Mouse (Mus musculus) myocyte (in vitro differentiated cells): ENCODE results near the gene Primpol.

Source experiments
- CEBPB ChIP-seq: IDR thresholded peaks from 2 replicates; pipeline ENCODE4 v1.6.1; 2011; ENCODE audit warnings: mild to moderate bottlenecking, moderate library complexity; ENCODE audit not compliant: poor library complexity, insufficient read depth, severe bottlenecking
- E2F4 ChIP-seq: IDR thresholded peaks from one replicate; pipeline ENCODE4 v1.6.1; 2011; ENCODE audit warnings: mild to moderate bottlenecking, control low read depth, moderate library complexity; ENCODE audit not compliant: insufficient read depth
- MYOG ChIP-seq, 3 experiments: IDR thresholded peaks; one replicate each; pipeline ENCODE4 v1.6.1; 2011; ENCODE audit warnings: control low read depth in 2 of 3, low read depth in 2 of 3, mild to moderate bottlenecking in 2 of 3; ENCODE audit not compliant: insufficient read length in 2 of 3, control insufficient read depth in 1 of 3, insufficient read depth in 1 of 3
- POLR2A ChIP-seq: IDR thresholded peaks from one replicate; pipeline ENCODE4 v1.6.1; 2011; ENCODE audit warnings: low read depth, mild to moderate bottlenecking, control low read depth, moderate library complexity; ENCODE audit not compliant: insufficient read length
- USF1 ChIP-seq: IDR thresholded peaks from one replicate; pipeline ENCODE4 v1.6.1; 2011; ENCODE audit warnings: low read depth, mild to moderate bottlenecking, control low read depth, moderate library complexity

DNA sequence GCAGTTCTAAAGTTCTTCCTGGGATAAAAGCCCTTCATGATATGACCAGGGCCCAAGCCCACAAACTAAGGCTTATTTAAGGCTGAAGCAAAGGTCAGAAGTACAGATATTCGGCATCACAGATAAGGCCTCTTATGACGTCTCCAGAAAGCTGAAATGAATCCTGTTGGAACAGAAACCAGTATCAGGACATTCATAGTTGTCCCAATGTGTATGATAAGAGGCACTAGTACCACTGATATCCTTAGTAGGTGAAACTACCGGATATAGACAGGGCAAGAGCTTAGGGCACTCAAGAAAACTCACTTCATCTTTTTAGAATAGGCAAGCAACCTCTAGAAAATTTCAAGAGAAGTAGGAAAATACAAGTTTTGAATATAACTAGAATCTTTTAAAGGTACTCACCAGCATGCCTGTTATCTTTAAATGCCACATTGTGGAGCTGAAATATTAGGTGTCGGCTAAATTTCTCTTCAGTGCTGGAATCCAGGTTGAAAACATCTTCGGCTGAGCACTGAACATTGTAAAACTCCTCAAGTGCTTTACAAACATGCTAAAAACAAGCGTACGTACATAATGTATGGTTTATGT is 17.6 kb downstream of the Primpol start:
- TF ChIP-seq E2F4 (no peak), CEBPB (no peak), USF1 (no peak), POLR2A (no peak), MYOG (IDR thresholded peaks at IDR 0.05; ENCODE audit: control insufficient read depth in 1 of 3, insufficient read depth in 1 of 3, insufficient read length in 2 of 3, low read depth in 2 of 3) (no peak)
